Mouse (Mus musculus) heart, embryonic 16.5 days (tissue): ENCODE results near the gene C530025M09Rik. TPM values are rescaled to one million over a fixed set of nuclear protein-coding genes. Genes with fewer than 3 reads are reported as not detected.

Experiments
- ATAC-seq: fragments of 200-750 bp; cut with Nextera tagmentation; replicated peaks from 2 replicates; pipeline ENCODE4 v1.8.0; 2017; ENCODE audit warnings: moderate number of reproducible peaks; ENCODE audit not compliant: insufficient read depth, low FRiP score; ENCODE audit errors: extremely low read depth
- H3K27ac ChIP-seq: fragments of 300-500 bp; sonication (generic); 2 replicates; pipeline ENCODE4 v1.5.1; 2014; ENCODE audit warnings: mild to moderate bottlenecking, low read length, control low read depth, moderate library complexity
- H3K27me3 ChIP-seq: fragments of 300-500 bp; sonication (generic); 2 replicates; pipeline ENCODE4 v1.6.1; 2014; ENCODE audit warnings: low read length, mixed read lengths; ENCODE audit not compliant: control insufficient read depth, insufficient read depth
- H3K36me3 ChIP-seq: fragments of 300-500 bp; sonication (generic); 2 replicates; pipeline ENCODE4 v1.6.1; 2014; ENCODE audit not compliant: control insufficient read depth, insufficient read depth
- H3K4me1 ChIP-seq: fragments of 300-500 bp; sonication (generic); 2 replicates; pipeline ENCODE4 v1.6.1; 2014; ENCODE audit warnings: low read length, mixed read lengths; ENCODE audit not compliant: control insufficient read depth, insufficient read depth
- H3K4me2 ChIP-seq: fragments of 300-500 bp; sonication (generic); 2 replicates; pipeline ENCODE4 v1.6.1; 2014; ENCODE audit warnings: low read depth, mild to moderate bottlenecking, control low read depth, low read length
- H3K4me3 ChIP-seq: fragments of 300-500 bp; sonication (generic); 2 replicates; pipeline ENCODE4 v1.5.1; 2014; ENCODE audit warnings: mild to moderate bottlenecking, control low read depth, low read length
- H3K9ac ChIP-seq: fragments of 300-500 bp; sonication (generic); 2 replicates; pipeline ENCODE4 v1.6.1; 2014; ENCODE audit warnings: low read length, control low read depth
- H3K9me3 ChIP-seq: fragments of 300-500 bp; sonication (generic); replicated peaks from 2 replicates; pipeline ENCODE4 v1.6.1; 2016; ENCODE audit warnings: low read length; ENCODE audit not compliant: control insufficient read depth
- WGBS: fragments of 180-500 bp; shearing (Covaris S2); extraction: QIAGEN DNeasy Blood & Tissue Kit; methylation state at CpG from one replicate; pipeline ENCODE4 v1.1.7; 2014; 5-methylcytosine and 5-hydroxymethylcytosine counted together
- polyA plus RNA-seq: library from polyadenylated mRNA; unstranded; fragments of >200 nt; fragmentation: Nextera tagmentation; extraction: Ambion mirVana; gene quantifications from 2 replicates; pipeline ENCODE4 v1.2.1, GENCODE M21; 2015

The C530025M09Rik gene
- polyA plus RNA-seq, 1 experiment from 2014 or later, result not detected

DNA sequence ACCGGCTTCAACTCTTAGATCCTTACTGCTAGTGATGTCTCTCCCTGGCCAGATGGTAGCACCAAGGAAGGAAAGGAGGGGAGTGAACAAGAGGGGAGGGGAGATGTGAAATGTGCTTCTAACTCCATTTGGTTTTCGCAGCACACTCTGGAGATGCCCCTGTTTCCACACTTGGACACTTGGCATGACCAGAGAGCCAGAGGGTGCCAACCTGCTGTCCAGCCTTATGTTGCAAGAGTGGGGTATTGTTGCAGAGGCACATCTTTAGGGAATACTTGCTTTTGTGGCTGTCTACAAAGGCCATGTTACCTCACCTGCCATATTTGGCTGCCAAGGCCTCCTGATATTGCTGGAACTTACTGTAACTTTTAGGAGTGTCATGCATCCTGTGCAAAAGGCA lies 8.7 kb upstream of the C530025M09Rik start:
- 76% methylated on average over 2 of the region's 2 CpGs for WGBS
- Histone ChIP-seq H3K27me3 (no peaks in the 10 kb centered on the region), H3K9me3 (no peaks in the 10 kb centered on the region), H3K4me2 (no peak overlapping the region), H3K4me1 (no peaks in the 10 kb centered on the region), H3K4me3 (no peak overlapping the region), H3K27ac (no peak overlapping the region), H3K36me3 (no peaks in the 10 kb centered on the region), H3K9ac (no peak overlapping the region)
- no peak for ATAC-seq

DNA sequence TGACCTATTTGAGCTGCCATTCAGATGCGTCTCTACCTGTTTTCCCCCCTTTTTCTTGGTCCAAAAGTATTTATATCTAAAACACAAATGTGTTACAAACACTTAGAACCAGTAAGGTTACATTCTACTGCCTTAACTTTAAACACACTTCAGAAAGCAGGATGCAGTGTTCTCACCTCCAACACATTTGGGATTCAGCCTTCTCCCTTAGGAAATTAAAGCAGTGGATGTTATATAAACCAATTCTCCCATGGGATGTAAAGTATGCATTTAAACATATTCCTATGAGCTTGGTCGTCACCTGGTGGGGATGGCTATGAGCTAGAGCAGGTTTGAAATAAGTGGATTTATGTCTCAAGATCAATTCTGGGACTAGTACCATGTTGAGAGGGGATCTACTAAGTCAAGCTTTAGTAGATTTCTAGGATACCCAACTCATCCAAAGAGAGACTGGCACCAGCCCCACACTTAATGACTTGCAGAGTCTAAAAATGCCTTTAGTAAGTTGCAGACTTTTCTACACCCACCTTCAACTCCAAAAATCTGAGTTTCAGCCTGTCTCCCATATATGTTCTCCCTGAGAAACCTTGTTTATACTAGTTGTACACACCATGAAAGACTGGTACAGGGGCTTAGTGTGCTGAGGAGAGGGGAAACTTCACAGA lies 5.6 kb upstream of the C530025M09Rik start:
- Histone ChIP-seq H3K36me3 (no peaks in the 10 kb centered on the region), H3K27ac (no peak overlapping the region), H3K9ac (no peak overlapping the region), H3K9me3 (no peaks in the 10 kb centered on the region), H3K4me3 (no peak overlapping the region), H3K4me1 (0 out of 2 replicates have a peak, but pooled peaks cover under 1% of the 10 kb centered on the region), H3K4me2 (no peak overlapping the region), H3K27me3 (peaks cover 9% of the 10 kb centered on the region)
- WGBS, result 75% methylated on average over 2 of the region's 2 CpGs
- no peak for ATAC-seq

DNA sequence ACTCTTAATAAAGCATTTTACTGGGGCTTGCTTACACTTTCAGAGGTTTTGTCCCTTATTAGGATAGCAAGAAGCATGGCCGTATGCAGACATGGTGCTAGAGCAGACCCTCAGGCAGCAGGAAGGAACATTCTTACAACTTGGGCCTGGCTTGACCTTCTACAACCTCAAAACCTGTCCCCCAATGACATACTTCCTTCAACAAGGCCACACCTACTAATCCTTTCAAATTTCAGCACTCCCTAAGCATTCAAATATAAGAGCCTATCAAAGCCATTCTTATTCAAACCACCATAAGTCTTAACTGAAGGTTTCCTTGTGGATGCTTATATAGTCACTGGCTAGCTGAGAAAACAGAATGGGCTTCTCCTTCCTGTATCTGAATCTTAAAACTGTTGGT lies 4.1 kb upstream of the C530025M09Rik start:
- H3K27ac ChIP-seq, result no peak overlapping the region
- no peak overlapping the region for H3K4me3 ChIP-seq
- peaks cover 10% of the 10 kb centered on the region; the same call in 1 of the 2 replicates for H3K4me1 ChIP-seq
- H3K9ac ChIP-seq, result no peak overlapping the region
- H3K4me2 ChIP-seq, result no peak overlapping the region
- H3K36me3 ChIP-seq, result no peaks in the 10 kb centered on the region
- no peak for ATAC-seq
- H3K27me3 ChIP-seq, result peaks cover 25% of the 10 kb centered on the region
- WGBS, result 91% methylated on average over 1 of the region's 1 CpGs
- H3K9me3 ChIP-seq, result no peaks in the 10 kb centered on the region

DNA sequence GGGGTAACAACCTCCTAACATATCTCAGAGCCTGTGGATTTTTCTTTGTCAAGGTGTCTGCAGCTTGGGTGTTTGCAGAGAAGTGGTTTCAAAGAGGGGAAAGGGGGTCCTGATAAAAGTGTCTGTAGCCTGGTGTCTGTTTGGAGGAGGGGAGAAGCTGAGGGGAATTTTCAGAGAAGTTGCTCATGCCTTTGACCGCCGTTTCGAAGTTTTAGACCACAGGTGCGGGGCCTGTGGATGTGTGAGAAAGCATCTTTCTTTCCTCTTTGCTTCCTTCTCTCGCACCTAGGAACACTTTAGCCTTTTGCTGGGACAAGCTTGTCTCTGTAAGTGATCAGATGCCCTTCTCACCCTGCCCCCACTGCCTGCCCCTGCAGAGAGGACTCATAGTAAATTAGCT lies 1.3 kb upstream of the C530025M09Rik start:
- Histone ChIP-seq H3K9me3 (no peaks in the 10 kb centered on the region), H3K27me3 (peaks cover 33% of the 10 kb centered on the region), H3K4me2 (no peak overlapping the region), H3K4me1 (peaks cover 10% of the 10 kb centered on the region; the same call in 1 of the 2 replicates), H3K9ac (no peak overlapping the region), H3K27ac (no peak overlapping the region), H3K36me3 (no peaks in the 10 kb centered on the region), H3K4me3 (no peak overlapping the region)
- ATAC-seq, result no peak
- 10% methylated on average over 5 of the region's 5 CpGs for WGBS

DNA sequence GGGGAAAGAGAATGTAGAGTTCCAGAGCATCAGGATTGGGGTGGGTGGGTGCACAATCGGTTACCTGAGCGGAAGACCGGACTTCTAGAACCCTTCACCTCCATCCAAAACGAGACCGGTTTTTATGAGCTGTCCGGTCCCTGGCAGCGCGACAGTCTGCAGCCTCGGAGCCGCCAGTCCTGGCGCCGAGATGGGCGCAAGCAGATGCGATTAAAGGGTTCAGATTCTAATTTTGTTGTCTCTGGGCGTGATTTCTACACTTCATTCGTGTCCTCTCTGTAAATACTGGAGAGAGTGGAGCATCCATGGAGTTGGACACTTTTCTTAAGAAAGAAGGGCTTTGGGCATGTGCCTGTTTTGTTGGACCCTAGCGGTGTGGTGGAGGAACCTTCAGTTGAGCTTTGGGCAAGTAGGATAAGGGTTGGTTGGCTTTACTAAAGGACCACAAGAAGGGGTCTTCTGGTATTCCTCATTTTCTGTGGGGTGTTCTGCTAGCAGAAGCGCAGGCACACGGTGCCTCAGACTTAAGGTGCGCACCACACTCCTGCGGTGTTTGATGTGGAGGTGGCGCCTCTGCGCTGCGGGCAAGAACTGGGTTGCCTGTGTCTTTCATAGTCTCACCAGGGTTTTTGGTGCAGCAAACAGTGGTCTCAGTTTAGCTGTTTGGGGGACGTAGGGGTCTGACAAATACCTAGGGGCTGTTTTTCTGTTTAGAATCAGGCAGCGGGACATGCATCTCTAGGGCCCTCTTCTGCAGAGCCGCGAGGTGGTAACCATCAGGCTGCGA lies 639 bp upstream of the C530025M09Rik start:
- WGBS, result 2% methylated on average over 29 of the region's 29 CpGs
- Histone ChIP-seq H3K27ac (no peak overlapping the region), H3K36me3 (no peaks in the 10 kb centered on the region), H3K9me3 (no peaks in the 10 kb centered on the region), H3K27me3 (peaks cover 33% of the 10 kb centered on the region), H3K4me2 (peak overlapping the region; percentile 98), H3K9ac (peak overlapping the region; percentile 26), H3K4me3 (peak overlapping the region; percentile 63), H3K4me1 (peaks cover 10% of the 10 kb centered on the region; the same call in 1 of the 2 replicates)
- 0 out of 2 replicates have a peak, but pooled peaks have one; percentile 7 for ATAC-seq

DNA sequence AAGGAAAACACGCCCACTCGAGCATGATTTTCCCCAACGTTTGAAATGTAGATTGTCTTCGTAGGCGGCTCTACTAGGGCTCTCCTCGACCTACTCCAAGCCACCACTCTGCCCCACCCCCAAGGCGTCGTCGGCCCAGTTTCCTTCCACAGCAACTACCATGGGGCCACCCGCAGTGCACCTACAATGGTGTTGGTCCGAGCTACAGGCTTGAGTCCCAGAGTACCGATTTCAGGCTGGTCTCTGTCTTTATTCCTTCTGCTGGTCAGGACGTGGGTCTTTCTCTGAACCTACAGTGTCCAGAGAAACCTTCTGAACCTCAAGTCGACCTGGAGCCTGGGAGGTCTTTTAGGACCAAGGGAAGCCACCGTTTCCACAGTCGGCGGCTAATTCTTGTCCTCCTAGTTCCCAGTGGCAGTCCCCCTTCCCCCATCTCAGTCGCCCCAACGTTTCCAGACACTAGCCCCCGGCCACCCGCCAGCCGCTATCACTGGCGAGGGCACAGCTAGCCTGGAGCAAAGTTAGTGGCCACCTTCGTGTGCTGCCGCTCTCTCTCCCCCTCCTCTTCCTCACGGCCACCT lies 968 bp downstream of the C530025M09Rik start:
- Histone ChIP-seq H3K4me2 (peak overlapping the region; percentile 98), H3K36me3 (no peaks in the 10 kb centered on the region)

DNA sequence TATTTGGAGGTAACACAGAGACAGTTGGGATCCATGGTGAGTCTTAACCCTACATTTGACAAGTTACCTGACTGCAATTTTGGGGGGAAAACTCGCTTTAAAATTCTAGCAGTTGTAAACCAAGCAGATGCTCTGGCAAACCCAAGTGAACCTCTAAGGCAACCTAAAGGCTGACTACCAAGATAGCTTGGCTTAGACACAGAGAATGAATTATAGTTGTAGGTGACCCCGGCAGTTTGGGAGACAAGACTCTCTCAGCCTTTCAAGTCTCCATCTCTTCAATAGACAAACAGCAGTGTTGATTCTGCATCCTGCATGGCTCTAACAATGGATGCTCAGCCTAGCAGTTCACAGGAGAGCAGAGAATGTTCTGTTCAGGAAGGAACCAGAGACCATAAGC lies 2.1 kb downstream of the C530025M09Rik start, which contains the start of gene Syndig1:
Syndig1 (plus strand) TSS at position 301 of the 400 bp plus-strand sequence.
- 68% methylated on average over 2 of the region's 2 CpGs for WGBS
- no peak for ATAC-seq

More for the DNA sequence above, 968 bp downstream of the C530025M09Rik start:
- Histone ChIP-seq H3K4me1 (peaks cover 10% of the 10 kb centered on the region; the same call in 1 of the 2 replicates), H3K27ac (no peak overlapping the region), H3K9ac (peak overlapping the region; percentile 68), H3K9me3 (no peaks in the 10 kb centered on the region), H3K4me3 (peak overlapping the region; percentile 63), H3K27me3 (peaks cover 33% of the 10 kb centered on the region)
- ATAC-seq, result no peak
- 4% methylated on average over 26 of the region's 26 CpGs for WGBS

DNA sequence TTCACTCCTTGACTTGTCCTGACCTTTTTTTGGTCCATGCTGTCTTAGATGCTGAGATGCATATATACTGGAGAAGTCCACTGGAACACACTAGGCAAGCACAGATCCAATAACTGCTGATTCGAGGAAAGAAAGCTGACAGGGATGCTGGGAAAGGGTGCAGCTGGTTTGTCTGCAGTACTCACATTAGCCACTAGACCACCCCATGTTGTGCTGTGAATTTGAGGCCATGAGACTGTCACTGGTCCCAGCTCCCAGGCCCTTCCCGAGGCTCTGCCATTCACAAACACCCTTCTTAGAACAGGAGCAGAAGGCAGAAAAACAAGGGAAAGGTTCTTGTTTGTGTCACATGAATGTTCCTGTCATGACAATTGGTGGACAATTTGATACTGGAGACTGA lies 10.8 kb downstream of the C530025M09Rik start:
- ATAC-seq, result no peak
- H3K4me1 ChIP-seq, result peaks cover 18% of the 10 kb centered on the region
- H3K4me3 ChIP-seq, result no peak overlapping the region
- WGBS, result 42% methylated on average over 2 of the region's 2 CpGs
- H3K9me3 ChIP-seq, result no peaks in the 10 kb centered on the region
- no peak overlapping the region for H3K4me2 ChIP-seq
- H3K36me3 ChIP-seq, result no peaks in the 10 kb centered on the region
- H3K27ac ChIP-seq, result no peak overlapping the region; the same call in 1 of the 2 replicates
- H3K9ac ChIP-seq, result no peak overlapping the region
- H3K27me3 ChIP-seq, result no peaks in the 10 kb centered on the region

More for the DNA sequence above, 2.1 kb downstream of the C530025M09Rik start, which contains the start of gene Syndig1:
- Histone ChIP-seq H3K27me3 (peaks cover 33% of the 10 kb centered on the region), H3K9me3 (no peaks in the 10 kb centered on the region), H3K4me3 (peak within 1 kb of the TSS; percentile 63), H3K9ac (no peak within 1 kb of the TSS), H3K4me1 (peaks cover 10% of the 10 kb centered on the region; the same call in 1 of the 2 replicates), H3K27ac (no peak within 1 kb of the TSS), H3K36me3 (no peaks in the 10 kb centered on the region), H3K4me2 (peak within 1 kb of the TSS; percentile 98)
